Mouse (Mus musculus): Measurements from ENCODE around the gene Ftl1. TPM values are rescaled to one million over a fixed set of nuclear protein-coding genes. Genes with fewer than 3 reads are reported as not detected.
"Not testable (repeated sequence)": the region's sequence is repeated elsewhere in the genome, so short reads cannot be mapped to it uniquely, and the experiment has no call there.

Ftl1 gene
- polyA plus RNA-seq, 1 experiment = 3,659 TPM

GRCm38 (mm10) chr7:45490822-45491221 lies 31.1 kb upstream of the Ftl1 start:
- TF ChIP-seq GATA1 (IDR thresholded peaks at IDR 0.05; ENCODE audit: low read length) (no peak), TAL1 (IDR thresholded peaks at IDR 0.05; ENCODE audit: low read length) (no peak)
- H3K4me3 ChIP-seq (replicated peaks) = no peak overlapping the region

GRCm38 (mm10) chr7:45489578-45489977 lies 29.9 kb upstream of the Ftl1 start:
- no peaks in the 10 kb centered on the region for H3K9me3 ChIP-seq (ENCODE audit: control insufficient read depth, low read length)
- no peaks in the 10 kb centered on the region for H3K27me3 ChIP-seq (ENCODE audit: control insufficient read depth)
- H3K4me1 ChIP-seq (ENCODE audit: control insufficient read depth) = peaks cover 82% of the 10 kb centered on the region
- H3K4me3 ChIP-seq (replicated peaks) = peak overlapping the region; percentile 4
- peaks cover 31% of the 10 kb centered on the region for H3K36me3 ChIP-seq (ENCODE audit: control insufficient read depth)
- TF ChIP-seq TAL1 (IDR thresholded peaks at IDR 0.05; ENCODE audit: low read length) = peak; percentile 64; the same call in 2 of the 3 replicates
- TF ChIP-seq GATA1 (IDR thresholded peaks at IDR 0.05; ENCODE audit: low read length) = no peak

More at GRCm38 (mm10) chr7:45490822-45491221, 31.1 kb upstream of the Ftl1 start:
- Histone ChIP-seq H3K27me3 (ENCODE audit: control insufficient read depth) (no peaks in the 10 kb centered on the region), H3K4me1 (ENCODE audit: control insufficient read depth) (peaks cover 87% of the 10 kb centered on the region), H3K36me3 (ENCODE audit: control insufficient read depth) (peaks cover 43% of the 10 kb centered on the region), H3K9me3 (ENCODE audit: control insufficient read depth, low read length) (no peaks in the 10 kb centered on the region)

GRCm38 (mm10) chr7:45488293-45489204 lies 28.9 kb upstream of the Ftl1 start, which contains the start of gene Dhdh:
Gene Dhdh, minus strand, starts transcription at chr7:45488805.
- H3K4me3 ChIP-seq (replicated peaks) = peak within 1 kb of the TSS; percentile 69
- TF ChIP-seq GATA1 (IDR thresholded peaks at IDR 0.05; ENCODE audit: low read length) (no peak), TAL1 (IDR thresholded peaks at IDR 0.05; ENCODE audit: low read length) (no peak)
- no peaks in the 10 kb centered on the region for H3K9me3 ChIP-seq (ENCODE audit: control insufficient read depth, low read length)
- no peaks in the 10 kb centered on the region for H3K27me3 ChIP-seq (ENCODE audit: control insufficient read depth)
- H3K4me1 ChIP-seq (ENCODE audit: control insufficient read depth) = peaks cover 75% of the 10 kb centered on the region
- peaks cover 20% of the 10 kb centered on the region for H3K36me3 ChIP-seq (ENCODE audit: control insufficient read depth)

GRCm38 (mm10) chr7:45487861-45488292 lies 28.2 kb upstream of the Ftl1 start:
- Histone ChIP-seq H3K4me3 (replicated peaks) (peak overlapping the region; percentile 69), H3K9me3 (ENCODE audit: control insufficient read depth, low read length) (no peaks in the 10 kb centered on the region), H3K36me3 (ENCODE audit: control insufficient read depth) (peaks cover 14% of the 10 kb centered on the region), H3K27me3 (ENCODE audit: control insufficient read depth) (no peaks in the 10 kb centered on the region), H3K4me1 (ENCODE audit: control insufficient read depth) (peaks cover 69% of the 10 kb centered on the region)
- TF ChIP-seq TAL1 (IDR thresholded peaks at IDR 0.05; ENCODE audit: low read length) = no peak
- TF ChIP-seq GATA1 (IDR thresholded peaks at IDR 0.05; ENCODE audit: low read length) = no peak

GRCm38 (mm10) chr7:45486761-45487415 lies 27.2 kb upstream of the Ftl1 start, which contains the start of gene Gm45808:
Gene Gm45808, minus strand, starts transcription at chr7:45486811.
- H3K36me3 ChIP-seq (ENCODE audit: control insufficient read depth) = peaks cover 4% of the 10 kb centered on the region
- H3K4me1 ChIP-seq (ENCODE audit: control insufficient read depth) = peaks cover 68% of the 10 kb centered on the region
- TF ChIP-seq TAL1 (IDR thresholded peaks at IDR 0.05; ENCODE audit: low read length) (no peak), GATA1 (IDR thresholded peaks at IDR 0.05; ENCODE audit: low read length) (no peak)
- H3K4me3 ChIP-seq (replicated peaks) = no peak within 1 kb of the TSS
- H3K27me3 ChIP-seq (ENCODE audit: control insufficient read depth) = no peaks in the 10 kb centered on the region
- no peaks in the 10 kb centered on the region for H3K9me3 ChIP-seq (ENCODE audit: control insufficient read depth, low read length)

- H3K4me3 ChIP-seq (replicated peaks) = no peak overlapping the region
- no peaks in the 10 kb centered on the region; the same call in 1 of the 2 replicates for H3K36me3 ChIP-seq (ENCODE audit: control insufficient read depth)
- TF ChIP-seq TAL1 (IDR thresholded peaks at IDR 0.05; ENCODE audit: low read length) = no peak
- peak; percentile 3; the same call in 1 of the 2 replicates for TF ChIP-seq GATA1 (IDR thresholded peaks at IDR 0.05; ENCODE audit: low read length)
- no peaks in the 10 kb centered on the region for H3K9me3 ChIP-seq (ENCODE audit: control insufficient read depth, low read length)
- H3K27me3 ChIP-seq (ENCODE audit: control insufficient read depth) = no peaks in the 10 kb centered on the region
- H3K4me1 ChIP-seq (ENCODE audit: control insufficient read depth) = peaks cover 67% of the 10 kb centered on the region
Measured at GRCm38 (mm10) chr7:45486158-45486557, 26.5 kb upstream of the Ftl1 start.

- not testable (repeated sequence) for H3K36me3 ChIP-seq (ENCODE audit: control insufficient read depth); H3K9me3 ChIP-seq (ENCODE audit: control insufficient read depth, low read length); H3K4me3 ChIP-seq (replicated peaks); H3K27me3 ChIP-seq (ENCODE audit: control insufficient read depth)
- peaks cover 59% of the 10 kb centered on the region for H3K4me1 ChIP-seq (ENCODE audit: control insufficient read depth)
Measured at GRCm38 (mm10) chr7:45484985-45485384, 25.3 kb upstream of the Ftl1 start.

GRCm38 (mm10) chr7:45482166-45482565 lies 22.5 kb upstream of the Ftl1 start:
- H3K9me3 ChIP-seq (ENCODE audit: control insufficient read depth, low read length) = no peaks in the 10 kb centered on the region
- TF ChIP-seq GATA1 (IDR thresholded peaks at IDR 0.05; ENCODE audit: low read length) (no peak), TAL1 (IDR thresholded peaks at IDR 0.05; ENCODE audit: low read length) (no peak)
- H3K36me3 ChIP-seq (ENCODE audit: control insufficient read depth) = peaks cover 6% of the 10 kb centered on the region; the same call in 1 of the 2 replicates
- no peaks in the 10 kb centered on the region for H3K27me3 ChIP-seq (ENCODE audit: control insufficient read depth)
- peaks cover 38% of the 10 kb centered on the region for H3K4me1 ChIP-seq (ENCODE audit: control insufficient read depth)
- H3K4me3 ChIP-seq (replicated peaks) = no peak overlapping the region

GRCm38 (mm10) chr7:45481374-45481927 lies 21.8 kb upstream of the Ftl1 start, which contains the start of gene Tulp2:
Gene Tulp2, plus strand, starts transcription at chr7:45481877.
- TF ChIP-seq GATA1 (IDR thresholded peaks at IDR 0.05; ENCODE audit: low read length) (no peak), TAL1 (IDR thresholded peaks at IDR 0.05; ENCODE audit: low read length) (no peak)

GRCm38 (mm10) chr7:45480310-45480709 lies 20.6 kb upstream of the Ftl1 start:
- not testable (repeated sequence) for H3K4me3 ChIP-seq (replicated peaks)

More at GRCm38 (mm10) chr7:45481374-45481927, 21.8 kb upstream of the Ftl1 start, which contains the start of gene Tulp2:
- no peak within 1 kb of the TSS for H3K4me3 ChIP-seq (replicated peaks)
- peaks cover 6% of the 10 kb centered on the region; the same call in 1 of the 2 replicates for H3K36me3 ChIP-seq (ENCODE audit: control insufficient read depth)
- no peaks in the 10 kb centered on the region for H3K27me3 ChIP-seq (ENCODE audit: control insufficient read depth)
- H3K4me1 ChIP-seq (ENCODE audit: control insufficient read depth) = peaks cover 38% of the 10 kb centered on the region
- H3K9me3 ChIP-seq (ENCODE audit: control insufficient read depth, low read length) = no peaks in the 10 kb centered on the region

More at GRCm38 (mm10) chr7:45480310-45480709, 20.6 kb upstream of the Ftl1 start:
- not testable (repeated sequence) for H3K9me3 ChIP-seq (ENCODE audit: control insufficient read depth, low read length); H3K36me3 ChIP-seq (ENCODE audit: control insufficient read depth); H3K27me3 ChIP-seq (ENCODE audit: control insufficient read depth)
- peaks cover 40% of the 10 kb centered on the region for H3K4me1 ChIP-seq (ENCODE audit: control insufficient read depth)
